Mouse (Mus musculus): ENCODE data around the gene Asf1a.
"Not testable (repeated sequence)": the region's sequence is repeated elsewhere in the genome, so short reads cannot be mapped to it uniquely, and the experiment has no call there.

The Asf1a gene
- long read RNA-seq, experiment 1, transcript Asf1a-201 (4 exons, 2,201 nt), result major isoform, 16 of 16 reads
- long read RNA-seq, experiment 1, partial matches to known transcripts, result 0 of 16 reads
- long read RNA-seq, experiment 1, other reads (novel, unspliced or antisense), result 0 of 16 reads
- long read RNA-seq, experiment 2, transcript Asf1a-201 (4 exons, 2,201 nt), result major isoform, 20 of 20 reads
- long read RNA-seq, experiment 2, partial matches to known transcripts, result 0 of 20 reads
- long read RNA-seq, experiment 2, other reads (novel, unspliced or antisense), result 0 of 20 reads

DNA sequence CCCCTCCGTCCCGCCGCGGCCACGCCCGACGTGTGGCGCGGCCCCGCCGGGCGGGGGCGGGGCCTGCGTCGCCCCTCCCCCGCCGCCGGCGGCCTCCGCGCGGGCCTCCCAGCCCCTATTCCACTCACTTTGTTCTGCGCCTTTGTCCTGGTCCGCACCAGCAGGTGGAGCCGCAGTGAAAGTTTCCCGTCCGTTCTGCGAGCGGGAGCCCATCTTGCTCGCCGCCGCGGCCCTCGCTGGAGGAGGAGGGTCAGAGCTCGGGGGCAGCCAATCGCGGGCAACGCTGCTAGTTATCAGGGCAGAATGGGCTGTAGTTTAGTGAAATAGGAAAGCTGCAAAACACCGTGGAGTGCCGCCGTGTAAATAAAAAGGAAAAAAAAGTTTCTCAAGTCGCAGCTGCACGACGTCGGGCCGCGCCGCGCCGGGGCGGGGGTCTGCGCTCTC, at the start of gene Asf1a:
Asf1a (plus strand) TSS at position 81 of the 444 bp plus-strand sequence.
- intact Hi-C loops (cut with DNase I), result no loop called here

GRCm38 (mm10) chr10:53562001-53562400, 34.6 kb upstream of the Asf1a start:
- intact Hi-C loops (cut with DNase I), result no loop called here

DNA sequence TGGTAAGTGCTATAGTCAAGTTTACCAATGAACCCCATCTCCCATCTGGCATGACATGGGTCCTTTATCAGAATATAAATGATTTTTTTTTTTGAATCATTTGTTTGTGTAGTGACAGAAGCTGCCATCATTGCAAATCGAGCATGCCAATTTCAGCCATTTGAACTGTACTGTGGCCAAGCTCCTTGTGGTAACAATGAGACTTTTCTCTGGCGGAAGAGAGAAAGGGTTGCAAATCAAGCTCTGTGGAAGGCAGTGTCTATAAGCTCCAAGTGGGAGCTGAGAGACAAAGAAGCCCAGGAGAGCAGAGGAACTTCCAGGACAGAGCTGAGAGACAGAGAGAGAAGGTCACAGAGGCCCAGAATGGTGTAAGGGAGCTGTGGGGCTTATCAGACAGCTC, 31.0 kb upstream of the Asf1a start:
- intact Hi-C loops (cut with DNase I), result no loop called here

DNA sequence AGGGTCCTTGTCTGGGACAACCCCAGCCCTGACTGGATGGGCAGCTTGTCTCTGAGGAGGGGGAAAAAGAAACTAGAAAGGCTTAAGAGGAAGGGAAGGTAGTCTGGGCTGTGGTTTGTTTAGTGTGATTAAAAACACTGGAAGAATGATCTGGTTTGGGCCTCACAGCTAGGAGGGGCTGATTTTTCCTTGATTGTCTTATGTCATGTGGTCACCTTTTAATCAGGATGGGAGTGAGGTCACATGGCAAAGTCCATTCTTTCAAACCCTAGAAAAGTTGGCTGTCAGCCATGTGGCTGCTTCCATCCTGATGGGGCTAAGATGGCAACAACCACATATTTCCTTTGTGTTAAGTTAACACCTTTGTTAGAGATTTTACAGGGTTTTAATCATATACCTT, 28.0 kb upstream of the Asf1a start:
- intact Hi-C loops (cut with DNase I), result no loop called here

GRCm38 (mm10) chr10:53580137-53580536, 16.4 kb upstream of the Asf1a start:
- intact Hi-C loops (cut with DNase I), result no loop called here

GRCm38 (mm10) chr10:53580621-53581081, 15.9 kb upstream of the Asf1a start:
- intact Hi-C loops (cut with DNase I), result no loop called here

DNA sequence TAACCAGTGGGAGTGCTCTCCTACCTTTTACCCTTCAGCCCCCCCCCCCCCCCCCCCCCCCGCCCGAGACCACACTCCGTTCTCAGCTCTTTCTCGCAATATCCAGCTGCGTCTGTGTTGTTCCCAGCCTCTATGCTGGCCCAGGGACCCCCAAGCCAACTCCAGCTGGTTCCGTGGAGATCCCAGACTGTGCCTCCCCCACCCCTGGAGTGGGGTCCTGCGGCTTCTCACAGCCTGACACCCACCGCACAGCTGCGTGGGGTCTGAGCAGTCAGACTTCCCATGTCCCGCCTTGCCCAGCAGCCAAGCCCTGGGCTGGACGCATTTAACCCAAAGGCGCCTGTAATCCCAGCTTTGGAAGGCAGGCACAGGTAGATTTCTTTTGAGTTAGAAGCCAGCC, 15.5 kb upstream of the Asf1a start:
- intact Hi-C loops (cut with DNase I), result no loop called here

GRCm38 (mm10) chr10:53585777-53586176, 10.8 kb upstream of the Asf1a start:
- intact Hi-C loops (cut with DNase I), result no loop called here

- intact Hi-C loops (cut with DNase I), result no loop called here
Observed at GRCm38 (mm10) chr10:53595744-53596676, 547 bp upstream of the Asf1a start.

DNA sequence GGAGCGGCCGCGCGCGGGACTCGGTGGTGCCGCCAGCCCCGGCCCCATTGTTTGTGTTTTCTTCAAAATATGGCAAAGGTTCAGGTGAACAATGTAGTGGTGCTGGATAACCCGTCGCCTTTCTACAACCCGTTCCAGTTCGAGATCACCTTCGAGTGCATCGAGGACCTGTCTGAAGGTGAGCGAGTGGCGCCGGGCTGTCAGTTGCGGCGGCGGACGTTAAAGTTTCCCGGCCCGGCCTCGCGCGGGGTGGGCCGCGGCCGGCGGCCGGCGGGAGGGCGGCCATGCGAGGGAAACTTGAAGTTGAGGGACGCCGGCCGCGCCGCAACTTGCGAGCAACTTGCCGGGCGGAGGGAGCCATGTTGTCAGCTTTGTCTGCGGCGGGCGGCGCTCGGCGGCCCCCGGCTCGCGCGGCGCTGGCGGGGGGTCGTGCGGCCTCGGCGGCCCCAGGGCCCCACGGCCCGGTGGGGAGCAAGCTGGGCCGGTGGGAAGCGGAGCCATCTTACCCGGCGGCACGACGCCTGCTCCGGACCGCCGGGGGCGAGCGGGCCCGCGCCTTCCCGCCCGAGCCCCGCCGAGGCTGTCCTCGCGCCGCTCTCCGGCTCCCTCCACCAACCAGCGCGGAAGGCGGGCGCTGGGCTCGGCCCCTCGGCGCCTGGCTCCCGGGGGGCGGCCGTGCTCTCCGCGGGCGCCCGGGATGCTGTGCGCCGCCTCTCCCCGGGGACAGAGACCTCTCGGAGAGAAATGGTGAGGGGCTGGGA, 744 bp downstream of the Asf1a start:
- intact Hi-C loops (cut with DNase I), result no loop called here

GRCm38 (mm10) chr10:53598821-53599220, 2.3 kb downstream of the Asf1a start:
- intact Hi-C loops (cut with DNase I), result no loop called here

- intact Hi-C loops (cut with DNase I), result no loop called here
Observed at GRCm38 (mm10) chr10:53605328-53605727, 8.8 kb downstream of the Asf1a start.

- intact Hi-C loops (cut with DNase I), result no loop called here
Observed at GRCm38 (mm10) chr10:53608274-53608673, 11.7 kb downstream of the Asf1a start.

DNA sequence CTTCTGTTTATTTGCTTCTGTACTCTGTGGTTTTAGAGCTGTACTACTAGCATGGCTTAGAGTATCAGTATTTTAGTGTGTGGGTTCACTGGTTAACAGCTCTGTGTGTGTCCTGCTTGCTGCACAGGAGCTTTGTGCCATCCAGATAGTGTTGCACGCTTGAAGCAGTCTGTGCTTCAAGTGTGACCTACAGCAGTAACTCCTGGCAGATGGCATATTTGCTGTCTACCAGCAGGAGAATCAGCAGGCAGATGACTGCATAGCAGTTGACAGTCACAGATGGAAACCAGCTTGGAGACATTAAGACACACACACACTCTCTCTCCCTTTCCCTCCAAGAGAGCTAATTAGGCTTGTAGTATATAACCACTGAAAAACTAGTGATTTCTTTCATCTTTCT, 15.6 kb downstream of the Asf1a start:
- intact Hi-C loops (cut with DNase I), result no loop called here

DNA sequence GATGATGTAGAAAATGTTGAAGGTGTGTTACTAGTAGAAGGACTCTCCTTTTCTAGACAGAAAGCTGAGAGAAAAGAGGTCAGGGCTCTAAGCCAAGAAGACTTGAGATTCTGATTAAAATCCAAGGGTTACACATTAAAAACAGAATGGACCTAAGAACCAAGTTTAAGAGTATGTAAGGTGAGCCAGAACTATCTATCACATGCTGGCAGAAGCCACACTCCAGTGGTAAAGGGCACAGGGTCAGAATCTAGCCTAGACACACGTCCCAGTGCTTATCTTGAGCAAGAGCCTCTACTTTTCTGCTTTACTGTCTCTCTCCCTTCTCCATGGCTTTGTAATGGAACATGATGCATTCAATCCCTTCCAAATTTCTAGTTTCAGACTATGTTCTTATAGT, 17.4 kb downstream of the Asf1a start:
- intact Hi-C loops (cut with DNase I), result no loop called here

- intact Hi-C loops (cut with DNase I), result no loop called here
Observed at GRCm38 (mm10) chr10:53615850-53616616, 19.5 kb downstream of the Asf1a start.

DNA sequence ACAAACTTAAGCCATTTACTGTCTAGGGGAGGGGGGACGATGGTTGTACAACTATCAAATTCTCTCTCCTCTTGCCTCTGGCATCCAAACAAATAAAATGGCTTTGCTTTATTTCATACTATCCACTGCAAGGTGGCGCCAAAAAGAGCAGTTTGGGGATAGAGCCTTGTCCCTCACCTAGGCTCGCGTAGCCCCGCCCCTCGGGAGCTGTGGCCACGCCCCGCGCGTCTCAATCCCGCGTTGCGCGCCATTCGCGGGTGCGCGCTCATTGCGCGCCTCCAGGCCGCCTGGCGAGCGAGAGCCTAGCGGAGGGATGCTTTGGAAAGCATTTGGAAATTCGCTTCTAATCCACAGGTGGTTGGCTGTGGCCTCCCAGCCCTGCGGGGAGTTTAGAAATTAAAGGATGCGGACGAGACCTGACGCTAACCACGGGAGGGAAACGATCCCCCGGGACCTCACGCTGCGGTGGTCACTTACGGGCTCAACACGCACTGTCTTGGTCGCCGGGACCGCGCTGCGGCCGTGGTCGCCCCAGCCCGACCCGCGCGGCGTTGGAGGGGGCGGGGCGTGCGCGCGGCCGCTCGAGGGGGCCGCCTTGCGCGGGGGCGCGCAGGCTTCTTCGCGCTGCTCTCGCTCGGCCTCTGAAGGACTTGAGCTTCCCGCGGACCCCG, 32.8 kb downstream of the Asf1a start:
- intact Hi-C loops (cut with DNase I), result no loop called here

GRCm38 (mm10) chr10:53629918-53630250, 33.3 kb downstream of the Asf1a start:
- intact Hi-C loops (cut with DNase I), result no loop called here

DNA sequence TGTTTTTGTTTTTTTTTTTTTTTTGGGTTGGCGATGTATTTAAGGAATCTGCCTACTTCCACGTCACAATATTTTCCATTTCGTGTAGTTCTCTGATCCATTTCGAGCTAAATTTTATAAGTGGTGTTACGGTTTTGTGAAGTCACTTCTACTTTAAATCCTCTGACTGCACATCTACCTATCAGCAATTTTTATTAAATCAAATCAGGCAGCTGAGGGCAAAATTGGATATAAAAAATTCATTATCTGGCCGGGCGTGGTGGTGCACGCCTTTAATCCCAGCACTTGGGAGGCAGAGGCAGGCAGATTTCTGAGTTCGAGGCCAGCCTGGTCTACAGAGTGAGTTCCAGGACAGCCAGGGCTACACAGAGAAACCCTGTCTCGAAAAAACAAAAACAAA, 33.8 kb downstream of the Asf1a start, which contains the start of gene Mcm9:
Mcm9 (minus strand) TSS at position 101 of the 400 bp plus-strand sequence.
- intact Hi-C loops (cut with DNase I), result not testable (repeated sequence)

DNA sequence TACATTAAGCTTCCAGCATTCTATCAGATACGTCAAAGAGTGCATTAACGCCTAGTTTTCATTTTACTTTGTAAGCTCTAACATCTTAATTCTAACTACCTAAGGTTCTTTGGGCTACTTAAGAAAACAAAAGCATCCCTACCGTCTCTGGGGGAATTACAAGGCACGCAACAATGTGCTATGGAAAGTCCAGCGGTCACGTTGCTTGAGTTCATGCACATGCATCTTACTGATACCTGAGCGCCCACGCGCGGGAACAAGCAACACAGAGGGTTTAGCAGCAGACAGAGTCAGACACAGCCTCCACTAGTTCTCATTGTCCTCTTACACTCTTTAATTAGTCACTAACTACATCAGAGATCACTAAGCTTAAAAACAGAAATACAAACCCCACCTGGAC, 37.6 kb downstream of the Asf1a start:
- intact Hi-C loops (cut with DNase I), result no loop called here

Measured in adrenal gland (tissue).